Mouse (Mus musculus) inflammation-experienced regulatory T-cells, adult 6 months (primary cell): ENCODE data around the gene Tenm1. TPM values are rescaled to one million over a fixed set of nuclear protein-coding genes. Genes with fewer than 3 reads are reported as not detected.

Source experiments
- ATAC-seq: one replicate; pipeline ENCODE4 v1.8.0; 2017
- polyA plus RNA-seq, 3 experiments: library from polyadenylated mRNA; unstranded; fragments of 100-300 nt; shearing (Covaris generic); gene quantifications; one replicate each; pipeline ENCODE4 v1.2.1; 2017

Tenm1 gene
- polyA plus RNA-seq, result under 1 TPM; 0.05 to 0.15 (median 0.12) TPM

DNA sequence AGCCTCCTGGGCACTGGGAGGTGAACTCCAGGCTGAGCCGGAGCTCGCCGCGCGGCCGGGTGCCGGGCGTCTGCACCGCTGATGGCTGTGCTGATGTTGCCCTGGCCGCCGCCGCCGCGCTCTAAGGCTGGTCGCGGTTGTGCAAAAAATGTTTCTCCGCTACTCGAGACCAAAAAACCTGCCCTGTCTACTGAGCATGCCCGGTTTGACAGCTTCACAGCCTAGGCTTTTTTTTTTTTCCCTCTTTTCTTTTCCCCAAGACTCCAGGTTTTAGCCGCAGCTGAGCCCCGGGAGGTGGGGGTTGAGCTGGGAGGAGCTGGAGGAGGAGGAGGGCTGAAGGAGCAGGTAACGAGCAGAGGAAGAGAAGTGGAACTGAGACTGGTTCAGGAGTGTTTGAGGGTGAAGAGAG, at the start of gene Tenm1:
Gene Tenm1, minus strand, starts transcription at position 272 of the 409 bp plus-strand sequence.
- no peak for ATAC-seq

DNA sequence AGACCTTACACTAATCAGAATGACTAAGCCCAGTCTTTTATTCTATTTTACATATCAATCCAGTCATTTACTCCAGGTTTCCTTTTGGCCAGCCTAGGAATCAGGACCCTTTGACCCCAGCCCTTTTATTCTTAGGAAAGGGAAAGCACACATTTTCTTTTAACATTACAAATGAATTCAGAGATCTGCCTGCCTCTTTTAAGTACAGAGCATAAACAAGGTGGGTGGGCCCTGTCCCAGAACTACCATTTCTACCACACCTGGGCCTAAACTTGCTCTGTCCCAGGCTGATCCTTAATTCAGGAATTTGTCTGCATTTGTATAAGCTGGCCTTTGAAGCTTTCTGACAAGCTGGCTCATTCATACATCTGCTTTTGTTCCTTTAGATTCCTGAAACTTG, 38.4 kb upstream of the Tenm1 start:
- no peak for ATAC-seq

DNA sequence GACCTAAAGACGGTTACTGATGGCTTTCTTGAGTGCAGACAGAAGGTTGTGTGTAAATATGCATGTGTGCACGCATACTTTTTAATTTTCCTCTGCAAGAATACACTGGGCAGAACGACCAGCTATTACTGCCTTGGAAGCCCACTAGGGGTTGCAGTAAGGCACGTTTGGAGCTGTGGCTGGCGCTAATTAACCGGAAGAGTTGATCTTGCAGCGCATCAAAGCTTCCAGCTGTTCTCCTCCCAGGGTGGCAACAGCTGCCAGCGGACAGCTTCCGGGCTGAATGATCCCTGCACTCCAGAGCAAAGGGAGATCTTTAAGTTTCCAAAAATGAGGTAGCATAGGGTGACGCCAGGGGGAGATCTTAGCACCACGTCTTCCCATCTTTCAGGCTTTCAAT, 1.7 kb upstream of the Tenm1 start:
- ATAC-seq, result no peak

DNA sequence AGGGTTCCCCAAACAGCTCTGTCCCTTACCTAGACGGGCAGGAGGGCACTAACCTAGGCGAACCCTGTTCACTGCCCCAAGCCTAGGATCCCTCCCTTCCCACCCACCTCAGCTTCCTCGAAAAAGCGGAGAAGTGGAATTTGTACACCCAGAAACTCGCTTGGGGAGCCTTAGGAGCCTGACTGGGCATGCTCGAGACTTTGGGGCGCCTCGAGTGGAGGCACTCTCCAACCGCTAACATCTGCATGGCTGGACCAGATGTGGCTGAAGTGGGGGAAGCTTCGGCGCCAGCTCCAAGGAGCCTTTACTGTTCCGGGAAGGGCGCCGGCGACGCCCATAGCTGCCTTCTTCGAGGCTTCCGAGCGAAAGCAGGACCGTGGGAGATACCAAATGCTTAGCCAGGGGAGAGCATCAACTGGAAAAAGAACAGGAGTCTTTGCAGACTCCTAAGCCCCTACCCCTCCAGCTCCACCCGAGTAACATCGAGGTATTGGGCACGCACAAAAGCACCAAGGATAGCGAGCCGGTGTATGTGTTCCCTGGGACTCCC, 1.1 kb upstream of the Tenm1 start:
- no peak for ATAC-seq

DNA sequence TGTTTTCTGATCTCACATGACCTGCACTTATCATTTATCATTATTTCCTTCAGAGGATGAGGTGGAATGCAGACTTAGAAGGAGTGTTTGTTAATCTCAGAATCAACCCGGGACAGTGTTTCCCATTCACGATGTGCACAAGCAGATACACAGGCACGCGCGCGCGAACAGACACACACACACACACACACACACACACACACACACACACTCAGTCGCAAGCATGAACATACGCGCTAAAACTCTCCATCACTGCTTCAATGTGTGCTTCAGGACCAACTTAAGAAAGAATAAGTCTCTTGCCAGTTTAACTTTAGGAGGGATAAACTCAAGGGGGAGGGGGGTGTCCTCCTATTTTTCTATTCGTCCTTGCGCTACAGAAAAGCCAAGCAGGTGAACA, 411 bp upstream of the Tenm1 start:
- ATAC-seq, result no peak

DNA sequence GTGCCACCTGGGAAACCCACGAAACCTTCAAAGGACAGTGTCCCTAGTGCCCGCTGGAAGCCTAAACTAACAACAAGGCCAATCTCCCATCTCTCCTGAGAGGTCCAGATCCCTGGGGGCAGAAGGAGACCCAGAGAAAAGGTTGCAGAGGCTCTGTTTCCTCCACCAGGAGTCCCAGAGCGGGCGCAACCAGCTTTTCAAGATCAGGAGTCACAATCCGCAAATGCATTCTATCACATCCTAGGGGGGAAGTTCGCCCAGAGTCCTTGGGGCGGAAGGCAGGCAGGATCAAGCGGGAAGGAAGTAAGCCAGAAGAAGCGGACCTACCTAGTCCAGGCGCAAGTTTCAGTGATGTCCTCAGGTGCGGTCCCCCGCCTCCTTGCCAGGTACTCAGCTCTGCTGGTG, 963 bp downstream of the Tenm1 start:
- ATAC-seq, result no peak

DNA sequence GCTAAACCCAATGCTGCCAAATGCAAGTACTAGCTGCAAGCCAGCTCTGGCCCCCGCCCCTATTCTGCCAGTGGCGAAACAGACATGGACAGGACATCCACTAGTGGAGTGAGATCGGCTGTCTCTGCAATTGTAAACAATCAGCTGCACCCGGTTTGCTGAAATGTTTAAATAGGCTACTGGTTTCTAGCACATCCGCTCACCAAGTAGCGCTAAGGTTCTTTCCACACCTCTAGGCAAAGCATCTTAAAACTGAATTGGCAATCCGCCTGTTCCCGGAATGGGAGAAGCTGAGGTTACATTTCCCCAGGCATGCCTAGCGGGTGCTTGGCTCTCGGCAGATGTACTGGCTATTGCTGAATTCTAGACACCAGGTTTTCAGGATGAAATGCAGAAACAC, 1.8 kb downstream of the Tenm1 start:
- ATAC-seq, result no peak

DNA sequence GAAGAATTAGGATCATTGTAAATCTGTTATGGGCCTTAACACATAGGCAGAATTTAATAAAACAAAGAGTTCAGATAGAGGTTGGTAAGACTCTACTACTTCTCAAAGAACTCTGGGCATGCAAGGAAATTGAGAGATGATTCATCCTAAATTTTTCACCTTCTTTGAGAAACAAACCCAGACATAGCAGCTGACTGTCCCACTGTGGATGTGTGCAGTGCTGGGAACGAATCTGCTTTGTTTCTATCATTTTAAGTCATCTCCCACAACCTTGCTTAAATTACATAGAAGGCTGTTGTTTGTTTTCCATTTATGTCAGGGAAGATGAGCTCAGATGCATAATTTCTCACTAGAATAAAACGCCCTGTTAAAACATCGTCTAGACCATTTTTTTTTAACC, 31.0 kb downstream of the Tenm1 start:
- ATAC-seq, result no peak

DNA sequence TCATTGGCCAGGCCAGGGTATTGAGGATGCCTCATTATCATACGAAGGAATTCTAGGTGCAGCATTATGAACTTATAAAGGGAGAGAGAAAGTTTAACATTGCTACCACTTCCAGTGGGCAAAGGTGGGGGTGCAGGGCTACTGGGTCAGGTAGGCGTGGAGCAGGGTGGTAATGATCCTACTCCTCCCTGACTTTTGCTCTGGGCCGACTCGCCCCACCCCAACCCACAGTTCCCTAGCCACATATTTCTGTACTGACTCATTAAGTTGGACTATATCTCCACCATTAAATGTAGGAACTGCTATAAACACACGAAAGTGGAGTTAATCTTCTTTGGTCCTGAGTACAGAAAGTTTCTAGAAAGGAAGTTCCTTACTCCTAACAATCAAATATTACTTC, 40.8 kb downstream of the Tenm1 start:
- ATAC-seq, result no peak

DNA sequence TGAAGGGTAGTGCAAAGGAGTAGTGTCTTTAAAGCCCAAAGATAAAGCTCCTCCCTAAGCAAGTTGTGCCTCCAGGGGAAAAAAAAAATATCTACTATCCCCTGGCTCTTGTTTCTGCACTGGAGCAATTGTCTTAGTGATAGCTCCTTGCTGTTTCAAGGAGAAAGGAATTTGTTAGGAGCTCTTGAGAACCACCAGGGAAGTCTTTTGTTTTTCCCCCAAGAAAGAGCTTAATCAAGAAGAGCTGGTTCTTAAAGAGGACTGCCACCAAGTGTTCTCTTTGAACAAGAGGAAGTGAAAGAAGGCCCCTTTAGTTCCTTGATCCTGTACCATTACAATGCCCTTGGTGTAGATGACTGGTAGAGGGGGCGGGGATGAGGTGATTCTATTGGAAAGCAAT, 56.4 kb downstream of the Tenm1 start:
- ATAC-seq, result no peak

DNA sequence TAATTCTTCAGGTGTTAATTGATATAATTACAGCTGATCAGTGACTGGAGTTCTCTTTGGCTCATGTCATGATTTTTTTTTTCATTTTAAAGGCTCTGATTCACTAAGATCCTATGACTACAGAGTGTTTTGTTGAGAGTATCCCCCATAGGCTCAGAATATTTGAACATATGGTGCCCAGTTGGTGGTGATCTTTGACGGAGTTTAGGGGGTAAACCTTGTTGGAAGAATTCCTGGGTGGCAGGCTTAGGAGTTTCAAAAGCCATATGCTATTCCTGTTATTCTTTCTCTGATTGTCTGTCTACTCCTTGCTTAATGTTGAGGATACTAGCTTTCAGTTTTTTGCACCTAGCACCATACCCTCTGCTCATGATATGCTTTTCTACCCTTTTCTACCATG, 109.6 kb downstream of the Tenm1 start:
- ATAC-seq, result no peak

DNA sequence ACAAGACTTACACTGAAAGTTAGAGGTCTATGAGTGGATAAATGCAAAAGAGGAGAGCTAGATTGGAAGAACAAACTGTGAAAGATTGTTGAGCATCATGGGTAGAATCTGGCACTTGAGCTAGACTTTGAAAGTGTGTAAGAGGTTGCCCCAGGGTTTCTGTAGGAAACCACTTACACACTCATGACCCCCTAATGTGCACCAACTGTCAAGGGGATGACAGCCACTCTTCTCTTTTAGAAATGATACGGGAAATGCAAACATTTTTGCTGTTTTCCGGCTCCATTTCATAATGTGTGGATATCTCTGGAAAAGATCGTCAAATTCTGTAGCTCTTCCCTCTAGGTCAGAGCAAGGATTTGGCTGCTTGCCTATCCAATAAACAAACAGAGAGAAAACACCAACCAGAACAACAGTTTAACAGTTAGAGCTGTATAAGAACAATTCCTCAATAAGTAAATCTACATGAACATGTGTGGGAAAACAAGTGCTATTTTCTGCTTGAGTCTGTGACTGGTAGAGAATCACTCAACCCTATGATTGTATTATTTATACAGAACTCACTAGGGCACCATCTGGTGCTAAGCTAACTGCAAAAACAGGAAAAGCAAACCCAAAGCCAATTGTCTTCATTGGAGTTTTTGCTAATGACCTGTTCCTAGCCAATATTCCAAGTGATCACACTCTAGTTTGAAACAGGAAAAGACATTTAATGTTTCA, 111.0 kb downstream of the Tenm1 start:
- no peak for ATAC-seq

DNA sequence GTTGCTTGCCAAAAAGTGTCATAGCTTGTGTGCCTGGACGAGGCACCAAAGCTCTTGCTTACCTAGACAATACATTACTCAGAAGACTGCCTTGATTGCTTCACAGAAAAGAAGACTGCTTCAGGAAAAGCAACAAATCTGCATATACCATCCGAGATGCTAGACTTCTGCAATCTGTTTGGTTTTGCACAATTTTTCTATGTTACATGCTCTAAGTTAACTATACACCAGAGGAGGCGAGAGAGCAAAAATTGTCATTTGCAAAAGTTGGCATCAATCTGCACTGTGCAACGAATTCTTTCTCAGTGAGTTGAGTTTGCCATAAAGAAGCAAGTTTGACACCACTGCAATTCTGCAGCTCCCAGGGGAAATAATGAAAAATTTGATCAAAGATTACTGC, 193.1 kb downstream of the Tenm1 start:
- no peak for ATAC-seq

DNA sequence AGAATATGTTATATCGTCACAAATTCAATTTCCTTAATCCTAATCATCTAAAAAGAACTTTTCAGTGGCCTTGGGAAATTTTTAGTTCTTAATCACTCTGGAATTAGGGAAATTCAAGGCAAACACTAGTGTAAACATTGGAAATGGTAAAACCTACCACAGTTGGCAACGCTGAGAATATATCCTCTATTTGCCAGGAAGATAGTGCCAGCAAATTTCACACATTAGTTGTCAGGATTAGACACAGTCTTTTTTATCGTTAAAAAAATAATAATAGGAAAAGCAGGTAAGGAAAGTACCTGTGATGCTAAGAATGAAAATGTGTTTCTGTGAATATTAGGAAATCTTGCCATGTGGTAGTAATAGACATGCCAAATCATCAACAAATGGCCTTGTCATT, 223.9 kb downstream of the Tenm1 start:
- no peak for ATAC-seq

DNA sequence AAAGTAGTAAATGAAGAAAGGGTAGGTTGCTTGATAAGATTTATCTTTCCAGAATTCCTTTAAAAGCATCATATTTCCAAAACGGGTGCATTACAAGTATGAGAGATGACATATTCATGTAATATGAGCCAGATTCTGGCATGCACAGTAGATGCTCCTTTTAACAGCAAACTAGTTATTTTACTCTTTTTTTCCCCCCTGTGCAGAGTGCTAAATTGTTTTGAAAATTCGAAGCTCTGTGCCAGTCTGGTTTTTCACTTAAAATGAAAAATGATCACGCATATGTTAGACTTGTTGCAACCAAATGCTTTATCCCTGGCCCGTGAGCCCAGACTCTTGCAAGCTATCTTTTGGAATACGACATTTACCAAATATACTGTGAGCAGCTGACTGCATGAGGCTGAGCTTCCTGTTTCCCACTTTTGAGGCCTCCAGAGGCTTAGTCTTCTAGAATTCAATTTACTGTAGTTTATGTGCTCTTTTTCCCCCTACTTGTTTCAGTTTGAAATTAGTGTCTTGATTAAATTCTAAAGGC, 226.6 kb downstream of the Tenm1 start:
- no peak for ATAC-seq

DNA sequence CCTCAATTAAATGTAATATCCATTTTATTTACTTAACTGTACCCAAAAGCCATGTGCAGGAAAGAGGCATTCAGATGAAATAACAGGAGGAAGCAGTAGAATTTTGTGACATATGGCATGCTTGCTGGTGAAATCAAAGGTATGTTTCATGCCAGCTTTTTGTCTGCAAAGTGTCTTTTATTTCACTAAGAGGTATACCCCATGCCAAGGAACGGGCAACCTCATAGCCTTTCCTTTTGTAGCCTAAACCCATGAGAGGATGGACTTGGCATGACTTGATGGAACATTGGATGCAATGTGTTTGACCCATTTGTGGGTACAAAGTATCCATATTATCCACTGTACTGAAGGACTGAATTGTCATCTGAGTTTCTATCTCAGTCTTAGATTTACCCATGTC, 246.0 kb downstream of the Tenm1 start:
- no peak for ATAC-seq

DNA sequence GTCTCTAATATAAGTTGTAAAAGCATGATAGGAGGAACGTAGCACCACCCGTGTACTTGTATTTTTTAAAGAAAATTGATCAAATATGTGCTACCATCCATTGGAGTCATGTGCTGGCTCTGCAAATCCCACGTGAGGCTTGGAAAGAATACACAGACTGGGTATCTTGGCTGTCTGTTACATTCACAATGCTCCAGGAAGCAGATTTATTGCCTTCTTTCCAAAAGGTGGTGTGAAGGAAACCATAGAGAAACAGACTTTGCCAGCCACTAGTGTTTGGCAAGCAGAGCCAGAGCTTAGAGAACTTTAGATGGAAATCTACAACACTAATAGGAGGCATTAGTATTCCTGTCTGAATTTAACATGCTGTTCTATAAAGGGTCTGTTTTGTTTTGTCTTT, 277.4 kb downstream of the Tenm1 start:
- ATAC-seq, result no peak

DNA sequence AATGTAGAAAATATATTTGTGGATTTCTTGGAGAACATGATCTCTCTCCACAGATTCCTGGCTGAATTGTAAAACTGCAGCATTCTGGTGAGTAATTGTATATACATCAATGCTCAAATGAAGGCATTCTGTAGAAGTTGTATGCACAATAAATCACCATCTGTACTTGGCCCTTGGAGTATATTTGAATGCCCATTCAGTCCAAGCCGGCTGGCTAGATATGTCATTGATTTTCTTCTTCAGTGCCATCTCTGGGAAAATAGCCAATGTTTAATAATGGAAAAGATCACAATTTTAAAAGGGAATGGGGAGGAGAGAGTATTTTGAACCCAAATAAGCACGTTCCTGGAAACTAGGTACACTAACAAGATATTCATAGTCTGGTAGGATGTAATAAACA, 299.2 kb downstream of the Tenm1 start:
- no peak for ATAC-seq

DNA sequence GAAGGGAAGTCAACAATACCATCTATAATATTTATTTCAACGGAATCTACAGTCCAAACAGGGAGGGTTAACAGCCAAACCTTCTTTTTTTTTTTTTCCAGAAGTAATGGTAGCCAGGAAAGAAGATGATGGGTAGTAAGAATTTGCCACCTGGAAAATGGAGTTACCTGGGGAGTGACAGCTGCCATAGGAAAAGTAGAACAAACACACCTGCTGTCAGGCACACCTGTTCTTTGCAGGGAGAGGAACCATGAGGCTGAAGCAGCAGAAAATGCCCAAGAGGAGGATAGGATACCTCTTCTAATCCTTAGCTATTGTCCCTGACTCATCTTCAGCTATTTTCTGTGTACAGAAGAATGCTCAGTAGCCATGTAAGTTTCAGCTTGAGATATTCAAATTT, 306.4 kb downstream of the Tenm1 start:
- ATAC-seq, result no peak

DNA sequence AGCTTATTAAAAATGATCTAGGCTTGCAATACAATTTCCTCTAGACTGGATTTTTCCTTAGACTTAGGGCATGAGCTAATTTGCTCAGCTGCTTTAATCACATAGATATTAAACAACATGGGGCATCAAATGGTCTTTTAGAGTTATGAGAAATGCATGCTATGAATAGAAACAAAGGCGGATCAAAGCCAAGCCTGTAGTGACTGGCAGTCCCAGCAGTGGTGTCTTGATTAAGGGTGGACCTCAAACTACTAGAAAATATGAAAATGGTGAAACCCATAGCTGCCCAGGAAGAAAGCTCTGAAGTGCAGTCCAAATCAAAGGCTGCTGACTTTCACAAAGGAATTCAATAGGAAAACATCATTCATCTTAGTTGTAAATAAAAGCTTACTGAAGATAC, 306.9 kb downstream of the Tenm1 start:
- no peak for ATAC-seq

DNA sequence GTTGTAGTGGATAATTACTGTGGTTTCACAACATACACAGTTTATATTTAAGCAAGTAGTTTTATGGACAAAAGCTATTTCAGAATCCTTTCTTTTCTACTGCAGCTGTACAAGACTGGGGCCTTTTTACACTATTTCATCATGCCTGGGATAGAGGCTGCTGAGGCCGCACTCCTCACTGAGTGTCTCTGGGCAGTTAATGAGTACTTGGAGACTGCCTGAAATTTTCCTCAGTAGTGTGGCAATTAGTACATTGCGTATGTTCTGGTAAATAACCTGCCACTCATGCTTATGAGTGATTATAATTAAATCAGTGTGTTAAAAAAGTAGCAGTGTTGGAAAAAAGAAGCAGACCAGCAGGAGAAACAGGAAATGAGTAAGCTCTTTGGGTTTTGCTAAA, 442.8 kb downstream of the Tenm1 start:
- ATAC-seq, result no peak

DNA sequence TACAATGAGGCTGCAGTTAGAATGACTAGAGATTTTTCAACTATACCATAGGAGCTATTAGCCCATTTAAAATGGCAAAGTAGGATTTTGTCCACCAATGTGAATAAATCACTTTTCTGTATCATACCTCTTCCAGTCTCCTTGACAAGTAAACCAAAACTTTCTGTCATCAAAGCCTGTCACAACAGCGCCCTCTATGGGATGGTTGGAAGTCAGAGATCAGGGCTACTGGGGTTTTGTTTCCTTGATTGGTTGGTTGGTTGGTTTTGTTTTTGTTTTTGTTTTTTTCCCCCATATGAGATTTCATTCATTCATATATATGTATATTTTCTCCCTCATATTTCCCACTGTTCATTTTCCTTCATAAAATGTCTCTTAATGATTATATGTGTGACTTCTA, 455.4 kb downstream of the Tenm1 start:
- ATAC-seq, result no peak

DNA sequence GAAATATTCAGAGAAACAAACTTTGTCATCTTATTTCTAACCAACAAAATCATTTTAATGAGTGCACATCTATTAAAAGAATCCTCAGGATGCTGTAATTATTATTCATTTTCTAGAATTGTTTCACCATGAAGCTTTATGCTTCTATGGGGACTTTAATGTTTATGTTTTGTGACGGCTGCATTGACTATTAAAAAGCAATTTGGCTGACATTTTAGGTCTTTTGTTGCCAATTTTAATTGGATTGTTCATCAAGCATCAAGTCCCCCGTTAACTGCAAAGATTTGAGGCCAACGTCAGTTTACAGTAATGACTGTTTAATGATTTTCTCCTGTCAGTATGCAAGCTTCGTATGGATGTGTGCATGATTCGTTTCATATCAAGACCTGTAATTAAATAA, 461.3 kb downstream of the Tenm1 start:
- ATAC-seq, result no peak

DNA sequence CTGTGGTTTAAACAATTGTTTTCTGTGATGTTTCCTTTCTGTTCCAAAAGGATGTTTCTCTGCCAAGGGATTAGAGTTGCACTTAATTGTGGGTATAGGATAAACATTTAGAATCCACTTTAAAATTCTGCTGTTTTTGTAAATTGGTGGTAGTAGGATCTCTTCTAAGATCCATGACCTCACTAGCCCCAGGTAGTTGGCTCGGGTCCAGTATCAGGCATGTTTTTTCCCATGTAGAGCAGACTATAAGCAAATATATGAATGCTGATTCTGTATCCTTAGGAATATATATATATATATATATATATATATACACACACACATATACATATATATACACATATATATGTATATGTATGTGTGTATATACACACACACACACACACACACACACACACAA, 567.2 kb downstream of the Tenm1 start:
- ATAC-seq, result no peak

DNA sequence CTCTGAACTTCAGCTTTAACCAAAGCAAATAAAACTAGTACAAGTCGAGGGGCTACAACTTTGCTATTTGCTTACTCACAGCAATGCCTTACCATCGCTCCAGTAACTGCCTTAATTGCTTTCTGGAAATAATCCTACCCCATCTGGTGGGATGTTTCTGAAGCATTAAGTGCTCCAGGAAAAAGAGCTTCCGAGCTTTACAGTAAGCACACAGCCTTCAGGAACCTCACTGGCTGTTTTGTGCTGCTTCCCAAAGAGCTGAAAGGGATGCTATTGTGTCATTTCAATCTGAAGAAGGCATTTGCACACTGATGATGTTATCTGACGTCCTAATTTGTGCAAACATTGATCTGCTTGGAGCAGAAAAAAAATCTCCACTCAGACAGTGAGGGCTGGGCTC, 647.4 kb downstream of the Tenm1 start:
- ATAC-seq, result no peak
